Mouse (Mus musculus) neural tube, embryonic 12.5 days (tissue): ENCODE measurements around the gene Gcnt1. TPM values are rescaled to one million over a fixed set of nuclear protein-coding genes. Genes with fewer than 3 reads are reported as not detected.

Experiments used
- ATAC-seq: fragments of 200-750 bp; cut with Nextera tagmentation; 2 replicates; pipeline ENCODE4 v1.8.0; 2017; ENCODE audit warnings: low read depth, mild to moderate bottlenecking, moderate TSS enrichment, moderate library complexity; ENCODE audit not compliant: low FRiP score
- H3K27ac ChIP-seq: fragments of 300-500 bp; sonication (generic); 2 replicates; pipeline ENCODE4 v1.5.1; 2016
- H3K27me3 ChIP-seq: fragments of 300-500 bp; sonication (generic); replicated peaks from 2 replicates; pipeline ENCODE4 v1.6.1; 2016; ENCODE audit warnings: mild to moderate bottlenecking
- H3K36me3 ChIP-seq: fragments of 300-500 bp; sonication (generic); 2 replicates; pipeline ENCODE4 v1.6.1; 2016; ENCODE audit warnings: mild to moderate bottlenecking
- H3K4me1 ChIP-seq: fragments of 300-500 bp; sonication (generic); 2 replicates; pipeline ENCODE4 v1.6.1; 2016
- H3K4me2 ChIP-seq: fragments of 300-500 bp; sonication (generic); replicated peaks from 2 replicates; pipeline ENCODE4 v1.6.1; 2016; ENCODE audit warnings: mild to moderate bottlenecking
- H3K4me3 ChIP-seq: fragments of 300-500 bp; sonication (generic); 2 replicates; pipeline ENCODE4 v1.5.1; 2016
- H3K9ac ChIP-seq: fragments of 300-500 bp; sonication (generic); 2 replicates; pipeline ENCODE4 v1.6.1; 2016; ENCODE audit warnings: mild to moderate bottlenecking
- H3K9me3 ChIP-seq: fragments of 300-500 bp; sonication (generic); 2 replicates; pipeline ENCODE4 v1.6.1; 2016; ENCODE audit warnings: mild to moderate bottlenecking
- WGBS: fragments of 180-500 bp; shearing (Covaris S2); methylation state at CpG from one replicate; pipeline ENCODE4 v1.1.7; 2016; 5-methylcytosine and 5-hydroxymethylcytosine counted together
- polyA plus RNA-seq: library from polyadenylated mRNA; unstranded; fragments of >200 nt; fragmentation: Nextera tagmentation; extraction: Ambion mirVana; gene quantifications from 2 replicates; pipeline ENCODE4 v1.2.1, GENCODE M21; 2016

Gcnt1 gene
- polyA plus RNA-seq, 1 experiment from 2014 or later, result 5.5 TPM

GRCm38 (mm10) chr19:17393841-17394591 is 21.4 kb upstream of the Gcnt1 start, which contains the start of gene Rfk:
Gene Rfk (plus strand): TSS chr19:17394043.
- under 1% methylated on average over 83 of the region's 83 CpGs for WGBS
- no peak within 1 kb of the TSS for H3K27ac ChIP-seq
- peaks cover 8% of the 10 kb centered on the region for H3K36me3 ChIP-seq
- no peaks in the 10 kb centered on the region for H3K9me3 ChIP-seq
- peaks cover 9% of the 10 kb centered on the region for H3K4me1 ChIP-seq
- H3K4me2 ChIP-seq, result peak within 1 kb of the TSS; percentile 66
- ATAC-seq, result peak; percentile 98
- peak within 1 kb of the TSS; percentile 77 for H3K9ac ChIP-seq
- no peaks in the 10 kb centered on the region for H3K27me3 ChIP-seq
- peak within 1 kb of the TSS; percentile 86 for H3K4me3 ChIP-seq

- WGBS, result 11% methylated on average over 3 of the region's 3 CpGs
- Histone ChIP-seq H3K4me2 (no peak overlapping the region; the same call in 1 of the 2 replicates), H3K4me3 (no peak overlapping the region), H3K4me1 (peaks cover 9% of the 10 kb centered on the region), H3K27me3 (no peaks in the 10 kb centered on the region), H3K27ac (no peak overlapping the region), H3K9me3 (no peaks in the 10 kb centered on the region), H3K36me3 (no peaks in the 10 kb centered on the region), H3K9ac (no peak overlapping the region)
- ATAC-seq, result no peak
These were observed 20.2 kb upstream of the Gcnt1 start for GRCm38 (mm10) chr19:17392866-17393265.

- no peak overlapping the region for H3K9ac ChIP-seq
- no peak overlapping the region for H3K4me3 ChIP-seq
- H3K27ac ChIP-seq, result no peak overlapping the region
- no peaks in the 10 kb centered on the region for H3K9me3 ChIP-seq
- no peak overlapping the region for H3K4me2 ChIP-seq
- no peaks in the 10 kb centered on the region for H3K36me3 ChIP-seq
- 23% methylated on average over 2 of the region's 2 CpGs for WGBS
- no peaks in the 10 kb centered on the region for H3K4me1 ChIP-seq
- no peaks in the 10 kb centered on the region for H3K27me3 ChIP-seq
- no peak for ATAC-seq
These were observed 15.8 kb upstream of the Gcnt1 start for GRCm38 (mm10) chr19:17388404-17388803.

- H3K4me1 ChIP-seq, result no peaks in the 10 kb centered on the region
- WGBS, result 14% methylated on average over 6 of the region's 6 CpGs
- H3K27me3 ChIP-seq, result no peaks in the 10 kb centered on the region
- H3K4me2 ChIP-seq, result no peak overlapping the region
- peak; percentile 67; the same call in 1 of the 2 replicates for ATAC-seq
- no peak overlapping the region for H3K27ac ChIP-seq
- H3K9ac ChIP-seq, result no peak overlapping the region
- H3K9me3 ChIP-seq, result no peaks in the 10 kb centered on the region
- no peak overlapping the region for H3K4me3 ChIP-seq
- no peaks in the 10 kb centered on the region for H3K36me3 ChIP-seq
These were observed 13.8 kb upstream of the Gcnt1 start for GRCm38 (mm10) chr19:17386424-17386823.

GRCm38 (mm10) chr19:17385426-17385825 is 12.8 kb upstream of the Gcnt1 start:
- no peaks in the 10 kb centered on the region for H3K9me3 ChIP-seq
- ATAC-seq, result no peak
- H3K27ac ChIP-seq, result no peak overlapping the region
- no peaks in the 10 kb centered on the region for H3K27me3 ChIP-seq
- no peak overlapping the region for H3K9ac ChIP-seq
- no peaks in the 10 kb centered on the region for H3K36me3 ChIP-seq
- no peak overlapping the region for H3K4me2 ChIP-seq
- no peak overlapping the region for H3K4me3 ChIP-seq
- no peaks in the 10 kb centered on the region for H3K4me1 ChIP-seq
- WGBS, result 71% methylated on average over 1 of the region's 1 CpGs

GRCm38 (mm10) chr19:17385022-17385421 is 12.4 kb upstream of the Gcnt1 start:
- Histone ChIP-seq H3K9me3 (no peaks in the 10 kb centered on the region), H3K9ac (no peak overlapping the region), H3K27ac (no peak overlapping the region), H3K4me2 (no peak overlapping the region), H3K36me3 (no peaks in the 10 kb centered on the region), H3K4me1 (no peaks in the 10 kb centered on the region), H3K4me3 (no peak overlapping the region), H3K27me3 (no peaks in the 10 kb centered on the region)
- no peak for ATAC-seq
- WGBS, result 96% methylated on average over 4 of the region's 4 CpGs

GRCm38 (mm10) chr19:17382807-17383397 is 10.3 kb upstream of the Gcnt1 start:
- no peak for ATAC-seq

GRCm38 (mm10) chr19:17380549-17380948 is 7.9 kb upstream of the Gcnt1 start:
- Histone ChIP-seq H3K4me3 (no peak overlapping the region), H3K4me2 (no peak overlapping the region), H3K27me3 (no peaks in the 10 kb centered on the region), H3K27ac (no peak overlapping the region), H3K9ac (no peak overlapping the region), H3K36me3 (no peaks in the 10 kb centered on the region), H3K9me3 (no peaks in the 10 kb centered on the region), H3K4me1 (no peaks in the 10 kb centered on the region)
- no peak for ATAC-seq
- 82% methylated on average over 7 of the region's 7 CpGs for WGBS

More at GRCm38 (mm10) chr19:17382807-17383397, 10.3 kb upstream of the Gcnt1 start:
- Histone ChIP-seq H3K36me3 (no peaks in the 10 kb centered on the region), H3K27me3 (no peaks in the 10 kb centered on the region), H3K9me3 (no peaks in the 10 kb centered on the region), H3K9ac (no peak overlapping the region), H3K27ac (no peak overlapping the region), H3K4me2 (no peak overlapping the region), H3K4me1 (no peaks in the 10 kb centered on the region), H3K4me3 (no peak overlapping the region)
- 82% methylated on average over 6 of the region's 6 CpGs for WGBS

- no peak overlapping the region for H3K4me2 ChIP-seq
- no peak for ATAC-seq
These were observed 6.2 kb upstream of the Gcnt1 start for GRCm38 (mm10) chr19:17378845-17379244.

GRCm38 (mm10) chr19:17369581-17369980 is 3.1 kb downstream of the Gcnt1 start:
- Histone ChIP-seq H3K27ac (no peak overlapping the region), H3K9me3 (no peaks in the 10 kb centered on the region), H3K4me3 (no peak overlapping the region), H3K27me3 (no peaks in the 10 kb centered on the region), H3K4me1 (no peaks in the 10 kb centered on the region), H3K36me3 (no peaks in the 10 kb centered on the region), H3K9ac (no peak overlapping the region), H3K4me2 (no peak overlapping the region)
- no peak for ATAC-seq
- WGBS, result 72% methylated on average over 7 of the region's 7 CpGs

More at GRCm38 (mm10) chr19:17378845-17379244, 6.2 kb upstream of the Gcnt1 start:
- Histone ChIP-seq H3K27ac (no peak overlapping the region), H3K4me3 (no peak overlapping the region), H3K36me3 (no peaks in the 10 kb centered on the region), H3K4me1 (no peaks in the 10 kb centered on the region), H3K9ac (no peak overlapping the region), H3K9me3 (no peaks in the 10 kb centered on the region), H3K27me3 (no peaks in the 10 kb centered on the region)

- 92% methylated on average over 9 of the region's 9 CpGs for WGBS
- Histone ChIP-seq H3K4me2 (no peak overlapping the region), H3K27me3 (no peaks in the 10 kb centered on the region), H3K27ac (no peak overlapping the region), H3K4me1 (no peaks in the 10 kb centered on the region), H3K9me3 (no peaks in the 10 kb centered on the region), H3K36me3 (no peaks in the 10 kb centered on the region), H3K4me3 (no peak overlapping the region), H3K9ac (no peak overlapping the region)
- no peak for ATAC-seq
These were observed 4.1 kb downstream of the Gcnt1 start for GRCm38 (mm10) chr19:17368557-17368956.

- H3K36me3 ChIP-seq, result no peaks in the 10 kb centered on the region
- no peak overlapping the region for H3K4me3 ChIP-seq
- H3K27me3 ChIP-seq, result no peaks in the 10 kb centered on the region
- no peak for ATAC-seq
- no peak overlapping the region for H3K27ac ChIP-seq
- H3K4me1 ChIP-seq, result no peaks in the 10 kb centered on the region
- no peaks in the 10 kb centered on the region for H3K9me3 ChIP-seq
- no peak overlapping the region for H3K9ac ChIP-seq
- WGBS, result 92% methylated on average over 8 of the region's 8 CpGs
- H3K4me2 ChIP-seq, result no peak overlapping the region
These were observed 6.1 kb downstream of the Gcnt1 start for GRCm38 (mm10) chr19:17366364-17367090.
